ENCODE assay signal across 28 mouse cellular contexts in genomic region chr16:24846141-24846540, GRCm38 (mm10).
A peak's percentile ranks its signal among the peaks of the same experiment; 100 is the strongest.
DNase-seq lines count a peak whose midpoint lies in the region; ATAC-seq and TF ChIP-seq lines count a peak whose summit lies in the region.
"Had no signal": no experiment of that assay in that cellular context is flagged by ENCODE, and none has a peak within 500 bp of the region (broad histone marks: within the 10 kb centered on the region; RNA-seq: fewer than 3 reads in every experiment).

No protein-coding gene starts in this region.

- no peaks in the 10 kb centered on the region for H3K27me3 ChIP-seq in kidney, embryonic 15.5 days
- no peaks in the 10 kb centered on the region for H3K27me3 ChIP-seq in liver, embryonic 16.5 days (ENCODE audit: control insufficient read depth, insufficient read depth, low read depth, low read length)
- H3K27me3 ChIP-seq in liver, embryonic 12.5 days (replicated peaks): no peaks in the 10 kb centered on the region
- H3K27me3 ChIP-seq in liver, postnatal 0 days (ENCODE audit: insufficient read depth, low read length): no peaks in the 10 kb centered on the region
- H3K27me3 ChIP-seq in neural tube, embryonic 15.5 days (replicated peaks): no peaks in the 10 kb centered on the region
- H3K27me3 ChIP-seq: embryonic facial prominence, embryonic 15.5 days; heart, embryonic 13.5 days; limb, embryonic 15.5 days had no signal

- no peak overlapping the region for H3K9ac ChIP-seq in kidney, embryonic 15.5 days
- no peak overlapping the region for H3K9ac ChIP-seq in liver, embryonic 16.5 days (ENCODE audit: low read depth, low read length)
- no peak overlapping the region for H3K9ac ChIP-seq in liver, embryonic 12.5 days
- no peak overlapping the region for H3K9ac ChIP-seq in liver, postnatal 0 days (replicated peaks)
- H3K9ac ChIP-seq in neural tube, embryonic 15.5 days (replicated peaks): no peak overlapping the region
- H3K9ac ChIP-seq: embryonic facial prominence, embryonic 15.5 days; heart, embryonic 13.5 days; hindbrain, embryonic 14.5 days; limb, embryonic 15.5 days; lung, embryonic 14.5 days had no signal

- TF ChIP-seq CTCF in liver, postnatal 0 days (IDR thresholded peaks at IDR 0.05; ENCODE audit: low read depth): no peak

- no peak overlapping the region for H3K27ac ChIP-seq in kidney, embryonic 15.5 days
- no peak overlapping the region for H3K27ac ChIP-seq in liver, embryonic 16.5 days (ENCODE audit: low read length)
- H3K27ac ChIP-seq in liver, embryonic 12.5 days: no peak overlapping the region
- no peak overlapping the region for H3K27ac ChIP-seq in liver, postnatal 0 days (ENCODE audit: low read depth)
- no peak overlapping the region for H3K27ac ChIP-seq in neural tube, embryonic 15.5 days (replicated peaks)
- H3K27ac ChIP-seq: embryonic facial prominence, embryonic 10.5 days; embryonic facial prominence, embryonic 15.5 days; hindbrain, embryonic 14.5 days; limb, embryonic 10.5 days; limb, embryonic 15.5 days had no signal

- 79% methylated on average over 1 of the region's 1 CpGs for WGBS in kidney, embryonic 15.5 days
- 16% methylated on average over 1 of the region's 1 CpGs for WGBS in liver, embryonic 16.5 days (ENCODE audit: insufficient replicate concordance)
- WGBS in liver, embryonic 12.5 days (ENCODE audit: insufficient replicate concordance): 41% methylated on average over 1 of the region's 1 CpGs
- 49% methylated on average over 1 of the region's 1 CpGs for WGBS in liver, postnatal 0 days (ENCODE audit: insufficient replicate concordance)
- 89% methylated on average over 1 of the region's 1 CpGs for WGBS in neural tube, embryonic 15.5 days

- ATAC-seq in kidney, embryonic 15.5 days (replicated peaks; ENCODE audit: low FRiP score): no peak
- ATAC-seq in liver, embryonic 16.5 days (ENCODE audit: low read depth): peak; percentile 62
- no peak for ATAC-seq in liver, embryonic 12.5 days
- ATAC-seq in liver, postnatal 0 days: peak; percentile 40; the same call in 1 of the 2 replicates
- ATAC-seq in neural tube, embryonic 15.5 days (ENCODE audit: low FRiP score): no peak
- ATAC-seq: forebrain, embryonic 14.5 days had no signal

- no peak overlapping the region for H3K4me3 ChIP-seq in kidney, embryonic 15.5 days (replicated peaks)
- H3K4me3 ChIP-seq in liver, embryonic 16.5 days (ENCODE audit: low read depth, low read length): no peak overlapping the region
- H3K4me3 ChIP-seq in liver, embryonic 12.5 days: no peak overlapping the region
- H3K4me3 ChIP-seq in liver, postnatal 0 days (ENCODE audit: low read depth, low read length): no peak overlapping the region
- no peak overlapping the region for H3K4me3 ChIP-seq in neural tube, embryonic 15.5 days (replicated peaks)
- H3K4me3 ChIP-seq: embryonic facial prominence, embryonic 10.5 days; embryonic facial prominence, embryonic 15.5 days; heart, embryonic 13.5 days; limb, embryonic 10.5 days; limb, embryonic 15.5 days had no signal

- H3K9me3 ChIP-seq in kidney, embryonic 15.5 days (replicated peaks): no peaks in the 10 kb centered on the region
- no peaks in the 10 kb centered on the region for H3K9me3 ChIP-seq in liver, embryonic 16.5 days (replicated peaks; ENCODE audit: control insufficient read depth, low read length)
- H3K9me3 ChIP-seq in liver, embryonic 12.5 days (replicated peaks): no peaks in the 10 kb centered on the region
- no peaks in the 10 kb centered on the region for H3K9me3 ChIP-seq in liver, postnatal 0 days (ENCODE audit: low read length)
- H3K9me3 ChIP-seq in neural tube, embryonic 15.5 days (replicated peaks): no peaks in the 10 kb centered on the region
- H3K9me3 ChIP-seq: embryonic facial prominence, embryonic 10.5 days; embryonic facial prominence, embryonic 15.5 days; heart, embryonic 13.5 days; limb, embryonic 10.5 days; limb, embryonic 15.5 days had no signal

- no peak overlapping the region for H3K4me2 ChIP-seq in kidney, embryonic 15.5 days
- H3K4me2 ChIP-seq in liver, embryonic 16.5 days (ENCODE audit: low read depth, low read length): no peak overlapping the region
- no peak overlapping the region for H3K4me2 ChIP-seq in liver, embryonic 12.5 days
- no peak overlapping the region for H3K4me2 ChIP-seq in liver, postnatal 0 days (ENCODE audit: low read depth, low read length)
- no peak overlapping the region for H3K4me2 ChIP-seq in neural tube, embryonic 15.5 days
- H3K4me2 ChIP-seq: embryonic facial prominence, embryonic 15.5 days; heart, embryonic 13.5 days; hindbrain, embryonic 14.5 days; limb, embryonic 15.5 days; lung, embryonic 14.5 days had no signal

- DNase-seq in kidney, adult 11 months: peak; percentile 59
- peak; percentile 70 for DNase-seq in kidney, adult 9 months
- no peak for DNase-seq in liver, postnatal 0 days
- no peak for DNase-seq in heart, adult 8-10 months (ENCODE audit: low spot score)
- DNase-seq: adrenal gland, postnatal 36 days; cerebellum, adult 2 months; cerebellum, postnatal 14 days; gastrocnemius, postnatal 25 days; heart, adult 11 months; heart, postnatal 10 days; layer of hippocampus, adult 9-11 months; lung, embryonic 14.5 days; lung, postnatal 14 days; midbrain, embryonic 14.5 days; retina, postnatal 1 day; right cerebral cortex, postnatal 14 days; thymus, postnatal 14 days had no signal

- 0 out of 2 replicates have a peak, but pooled peaks cover 6% of the 10 kb centered on the region for H3K4me1 ChIP-seq in kidney, embryonic 15.5 days
- no peaks in the 10 kb centered on the region for H3K4me1 ChIP-seq in liver, embryonic 16.5 days (ENCODE audit: control insufficient read depth, low read depth, low read length)
- no peaks in the 10 kb centered on the region for H3K4me1 ChIP-seq in liver, embryonic 12.5 days
- peaks cover 3% of the 10 kb centered on the region; the same call in 1 of the 2 replicates for H3K4me1 ChIP-seq in liver, postnatal 0 days (ENCODE audit: insufficient read depth)
- no peaks in the 10 kb centered on the region for H3K4me1 ChIP-seq in neural tube, embryonic 15.5 days
- H3K4me1 ChIP-seq: embryonic facial prominence, embryonic 10.5 days; embryonic facial prominence, embryonic 15.5 days; limb, embryonic 10.5 days had no signal

- TF ChIP-seq EP300 in liver, postnatal 0 days (IDR thresholded peaks at IDR 0.05; ENCODE audit: low read depth): no peak

- no peaks in the 10 kb centered on the region for H3K36me3 ChIP-seq in kidney, embryonic 15.5 days
- H3K36me3 ChIP-seq in liver, embryonic 16.5 days (ENCODE audit: control insufficient read depth, insufficient read depth): no peaks in the 10 kb centered on the region
- H3K36me3 ChIP-seq in liver, embryonic 12.5 days: no peaks in the 10 kb centered on the region
- no peaks in the 10 kb centered on the region for H3K36me3 ChIP-seq in liver, postnatal 0 days (replicated peaks; ENCODE audit: insufficient read depth, low read length)
- no peaks in the 10 kb centered on the region for H3K36me3 ChIP-seq in neural tube, embryonic 15.5 days
- H3K36me3 ChIP-seq: embryonic facial prominence, embryonic 10.5 days; limb, embryonic 10.5 days; limb, embryonic 15.5 days had no signal

Comparison
In these comparisons a context has a peak if more than half of its experiments do, and no peak if none do; other contexts are left out.
1. ATAC-seq: peak in liver, embryonic 16.5 days (single experiment) and liver, postnatal 0 days (single experiment); none in kidney, embryonic 15.5 days (single experiment), liver, embryonic 12.5 days (single experiment) and neural tube, embryonic 15.5 days (single experiment).
2. DNase-seq: peak in kidney, adult 11 months (single experiment) and kidney, adult 9 months (single experiment); none in liver, postnatal 0 days (single experiment) and heart, adult 8-10 months (single experiment).